Mouse (Mus musculus): ENCODE measurements around the gene Vkorc1l1. TPM values are rescaled to one million over a fixed set of nuclear protein-coding genes. Genes with fewer than 3 reads are reported as not detected.

Vkorc1l1 gene
- polyA plus RNA-seq, 1 experiment = 8.8 TPM

GRCm38 (mm10) chr5:129968417-129968816 is 26.6 kb downstream of the Vkorc1l1 start:
- H3K27me3 ChIP-seq (ENCODE audit: control insufficient read depth, insufficient read depth, low read length) = no peaks in the 10 kb centered on the region
- H3K4me1 ChIP-seq (ENCODE audit: control insufficient read depth, insufficient read depth, insufficient read length, low read length) = no peaks in the 10 kb centered on the region
- H3K27ac ChIP-seq (ENCODE audit: insufficient read depth, low read depth, low read length) = no peak overlapping the region
- 82% methylated on average over 7 of the region's 7 CpGs for WGBS
- TF ChIP-seq CTCF (IDR thresholded peaks at IDR 0.05; ENCODE audit: extremely low read depth, insufficient read length, insufficient replicate concordance, low read depth, low read length) = no peak
- peaks cover 5% of the 10 kb centered on the region for H3K36me3 ChIP-seq (ENCODE audit: control insufficient read depth, insufficient read depth, low read length)
- H3K4me3 ChIP-seq (ENCODE audit: low read depth, low read length) = no peak overlapping the region

GRCm38 (mm10) chr5:129971491-129971890 is 29.7 kb downstream of the Vkorc1l1 start:
- Histone ChIP-seq H3K27me3 (ENCODE audit: control insufficient read depth, insufficient read depth, low read length) (no peaks in the 10 kb centered on the region), H3K4me1 (ENCODE audit: control insufficient read depth, insufficient read depth, insufficient read length, low read length) (peaks cover 5% of the 10 kb centered on the region; the same call in 1 of the 2 replicates), H3K27ac (ENCODE audit: insufficient read depth, low read depth, low read length) (no peak overlapping the region), H3K4me3 (ENCODE audit: low read depth, low read length) (no peak overlapping the region), H3K36me3 (ENCODE audit: control insufficient read depth, insufficient read depth, low read length) (peaks cover 5% of the 10 kb centered on the region)
- no peak for TF ChIP-seq CTCF (IDR thresholded peaks at IDR 0.05; ENCODE audit: extremely low read depth, insufficient read length, insufficient replicate concordance, low read depth, low read length)
- no peak for TF ChIP-seq POLR2A (IDR thresholded peaks at IDR 0.05; ENCODE audit: low read depth, low read length)
- WGBS = 77% methylated on average over 4 of the region's 4 CpGs

- 87% methylated on average over 4 of the region's 4 CpGs for WGBS
- Histone ChIP-seq H3K27me3 (ENCODE audit: control insufficient read depth, insufficient read depth, low read length) (no peaks in the 10 kb centered on the region), H3K4me1 (ENCODE audit: control insufficient read depth, insufficient read depth, insufficient read length, low read length) (peaks cover 5% of the 10 kb centered on the region; the same call in 1 of the 2 replicates), H3K27ac (ENCODE audit: insufficient read depth, low read depth, low read length) (peak overlapping the region; percentile 58; the same call in 1 of the 2 replicates), H3K36me3 (ENCODE audit: control insufficient read depth, insufficient read depth, low read length) (peaks cover 5% of the 10 kb centered on the region), H3K4me3 (ENCODE audit: low read depth, low read length) (no peak overlapping the region)
- TF ChIP-seq CTCF (IDR thresholded peaks at IDR 0.05; ENCODE audit: extremely low read depth, insufficient read length, insufficient replicate concordance, low read depth, low read length) (no peak), POLR2A (IDR thresholded peaks at IDR 0.05; ENCODE audit: low read depth, low read length) (no peak)
These were observed 32.6 kb downstream of the Vkorc1l1 start for GRCm38 (mm10) chr5:129974354-129974753.

GRCm38 (mm10) chr5:129974866-129975311 is 33.1 kb downstream of the Vkorc1l1 start:
- WGBS = 34% methylated on average over 4 of the region's 4 CpGs
- Histone ChIP-seq H3K4me3 (ENCODE audit: low read depth, low read length) (no peak overlapping the region), H3K27ac (ENCODE audit: insufficient read depth, low read depth, low read length) (peak overlapping the region; percentile 14; the same call in 1 of the 2 replicates), H3K36me3 (ENCODE audit: control insufficient read depth, insufficient read depth, low read length) (peaks cover 5% of the 10 kb centered on the region), H3K27me3 (ENCODE audit: control insufficient read depth, insufficient read depth, low read length) (no peaks in the 10 kb centered on the region), H3K4me1 (ENCODE audit: control insufficient read depth, insufficient read depth, insufficient read length, low read length) (peaks cover 5% of the 10 kb centered on the region; the same call in 1 of the 2 replicates)
- no peak for TF ChIP-seq POLR2A (IDR thresholded peaks at IDR 0.05; ENCODE audit: low read depth, low read length)
- no peak for TF ChIP-seq CTCF (IDR thresholded peaks at IDR 0.05; ENCODE audit: extremely low read depth, insufficient read length, insufficient replicate concordance, low read depth, low read length)

GRCm38 (mm10) chr5:129977768-129978167 is 36.0 kb downstream of the Vkorc1l1 start:
- TF ChIP-seq CTCF (IDR thresholded peaks at IDR 0.05; ENCODE audit: extremely low read depth, insufficient read length, insufficient replicate concordance, low read depth, low read length) = no peak
- TF ChIP-seq POLR2A (IDR thresholded peaks at IDR 0.05; ENCODE audit: low read depth, low read length) = no peak
- 93% methylated on average over 4 of the region's 4 CpGs for WGBS
- Histone ChIP-seq H3K4me1 (ENCODE audit: control insufficient read depth, insufficient read depth, insufficient read length, low read length) (peaks cover 5% of the 10 kb centered on the region; the same call in 1 of the 2 replicates), H3K27ac (ENCODE audit: insufficient read depth, low read depth, low read length) (no peak overlapping the region), H3K27me3 (ENCODE audit: control insufficient read depth, insufficient read depth, low read length) (no peaks in the 10 kb centered on the region), H3K36me3 (ENCODE audit: control insufficient read depth, insufficient read depth, low read length) (peaks cover 2% of the 10 kb centered on the region; the same call in 1 of the 2 replicates), H3K4me3 (ENCODE audit: low read depth, low read length) (no peak overlapping the region)

GRCm38 (mm10) chr5:129978608-129979007 is 36.8 kb downstream of the Vkorc1l1 start:
- Histone ChIP-seq H3K27me3 (ENCODE audit: control insufficient read depth, insufficient read depth, low read length) (no peaks in the 10 kb centered on the region), H3K4me1 (ENCODE audit: control insufficient read depth, insufficient read depth, insufficient read length, low read length) (peaks cover 5% of the 10 kb centered on the region; the same call in 1 of the 2 replicates), H3K36me3 (ENCODE audit: control insufficient read depth, insufficient read depth, low read length) (peaks cover 6% of the 10 kb centered on the region; the same call in 1 of the 2 replicates), H3K27ac (ENCODE audit: insufficient read depth, low read depth, low read length) (peak overlapping the region; percentile 64; the same call in 1 of the 2 replicates), H3K4me3 (ENCODE audit: low read depth, low read length) (no peak overlapping the region)
- WGBS = 56% methylated on average over 5 of the region's 5 CpGs
- TF ChIP-seq CTCF (IDR thresholded peaks at IDR 0.05; ENCODE audit: extremely low read depth, insufficient read length, insufficient replicate concordance, low read depth, low read length) (no peak), POLR2A (IDR thresholded peaks at IDR 0.05; ENCODE audit: low read depth, low read length) (no peak)

GRCm38 (mm10) chr5:129980216-129980615 is 38.4 kb downstream of the Vkorc1l1 start:
- no peak overlapping the region for H3K27ac ChIP-seq (ENCODE audit: insufficient read depth, low read depth, low read length)
- TF ChIP-seq CTCF (IDR thresholded peaks at IDR 0.05; ENCODE audit: extremely low read depth, insufficient read length, insufficient replicate concordance, low read depth, low read length) (no peak), POLR2A (IDR thresholded peaks at IDR 0.05; ENCODE audit: low read depth, low read length) (no peak)
- H3K4me3 ChIP-seq (ENCODE audit: low read depth, low read length) = no peak overlapping the region
- no peaks in the 10 kb centered on the region for H3K27me3 ChIP-seq (ENCODE audit: control insufficient read depth, insufficient read depth, low read length)
- WGBS = 60% methylated on average over 3 of the region's 3 CpGs
- H3K36me3 ChIP-seq (ENCODE audit: control insufficient read depth, insufficient read depth, low read length) = peaks cover 9% of the 10 kb centered on the region
- H3K4me1 ChIP-seq (ENCODE audit: control insufficient read depth, insufficient read depth, insufficient read length, low read length) = peaks cover under 1% of the 10 kb centered on the region; the same call in 1 of the 2 replicates

Measured in small intestine, adult 2 months (tissue).